Mouse (Mus musculus) intestine, postnatal 0 days (tissue): ENCODE data around the gene Gm21190. TPM values are rescaled to one million over a fixed set of nuclear protein-coding genes. Genes with fewer than 3 reads are reported as not detected.
"Not testable (repeated sequence)": the region's sequence is repeated elsewhere in the genome, so short reads cannot be mapped to it uniquely, and the experiment has no call there.

Source experiments
- ATAC-seq: fragments of 200-750 bp; cut with Nextera tagmentation; 2 replicates; pipeline ENCODE4 v1.8.0; 2017; ENCODE audit warnings: mild to moderate bottlenecking, moderate TSS enrichment, moderate library complexity
- H3K27ac ChIP-seq: fragments of 300-500 bp; sonication (generic); 2 replicates; pipeline ENCODE4 v1.5.1; 2014; ENCODE audit warnings: mild to moderate bottlenecking, low read depth, low read length, moderate library complexity
- H3K27me3 ChIP-seq: fragments of 300-500 bp; sonication (generic); replicated peaks from 2 replicates; pipeline ENCODE4 v1.6.1; 2014; ENCODE audit warnings: low read length, mixed read lengths; ENCODE audit not compliant: control insufficient read depth, insufficient read depth
- H3K36me3 ChIP-seq: fragments of 300-500 bp; sonication (generic); 2 replicates; pipeline ENCODE4 v1.6.1; 2014; ENCODE audit warnings: mild to moderate bottlenecking, moderate library complexity; ENCODE audit not compliant: control insufficient read depth, insufficient read depth
- H3K4me1 ChIP-seq: fragments of 300-500 bp; sonication (generic); replicated peaks from 2 replicates; pipeline ENCODE4 v1.6.1; 2014; ENCODE audit warnings: antibody characterized with exemption, low read length, mixed read lengths; ENCODE audit not compliant: control insufficient read depth, insufficient read depth
- H3K4me2 ChIP-seq: fragments of 300-500 bp; sonication (generic); replicated peaks from 2 replicates; pipeline ENCODE4 v1.6.1; 2014; ENCODE audit warnings: low read depth, mild to moderate bottlenecking, moderate library complexity
- H3K4me3 ChIP-seq: fragments of 300-500 bp; sonication (generic); 2 replicates; pipeline ENCODE4 v1.5.1; 2014; ENCODE audit warnings: low read depth, low read length
- H3K9ac ChIP-seq: fragments of 300-500 bp; sonication (generic); 2 replicates; pipeline ENCODE4 v1.6.1; 2014; ENCODE audit warnings: mild to moderate bottlenecking, low read depth, low read length
- H3K9me3 ChIP-seq: fragments of 300-500 bp; sonication (generic); 2 replicates; pipeline ENCODE4 v1.6.1; 2016; ENCODE audit warnings: mixed run types; ENCODE audit not compliant: control insufficient read depth
- CTCF ChIP-seq: sonication (generic); IDR thresholded peaks from 2 replicates; pipeline ENCODE4 v1.5.1; 2016; ENCODE audit warnings: low read depth, mild to moderate bottlenecking, control low read depth, antibody characterized with exemption, moderate library complexity
- WGBS: fragments of 180-500 bp; shearing (Covaris S2); extraction: QIAGEN DNeasy Blood & Tissue Kit; methylation state at CpG from one replicate; pipeline ENCODE4 v1.1.7; 2014; 5-methylcytosine and 5-hydroxymethylcytosine counted together
- polyA plus RNA-seq: library from polyadenylated mRNA; unstranded; fragments of >200 nt; fragmentation: Nextera tagmentation; extraction: Ambion mirVana; gene quantifications from 2 replicates; pipeline ENCODE4 v1.2.1, GENCODE M21; 2015

The Gm21190 gene
- polyA plus RNA-seq, 1 experiment from 2014 or later: not detected

GRCm38 (mm10) chr5:15522470-15522869, 6.6 kb downstream of the Gm21190 start:
- H3K4me3 ChIP-seq, H3K9ac ChIP-seq, H3K4me1 ChIP-seq, H3K36me3 ChIP-seq, ATAC-seq, H3K4me2 ChIP-seq, H3K27ac ChIP-seq, H3K27me3 ChIP-seq, H3K9me3 ChIP-seq: not testable (repeated sequence)
- peak; percentile 56 for TF ChIP-seq CTCF

GRCm38 (mm10) chr5:15522028-15522427, 7.0 kb downstream of the Gm21190 start:
- H3K36me3 ChIP-seq, ATAC-seq, H3K4me1 ChIP-seq, H3K27me3 ChIP-seq, H3K9ac ChIP-seq, H3K27ac ChIP-seq, H3K4me3 ChIP-seq, H3K4me2 ChIP-seq, H3K9me3 ChIP-seq: not testable (repeated sequence)
- 32% methylated on average over 2 of the region's 2 CpGs for WGBS

GRCm38 (mm10) chr5:15520418-15520817, 8.6 kb downstream of the Gm21190 start:
- H3K36me3 ChIP-seq: not testable (repeated sequence)

GRCm38 (mm10) chr5:15517150-15517549, 11.9 kb downstream of the Gm21190 start:
- not testable (repeated sequence) for H3K4me1 ChIP-seq, H3K9ac ChIP-seq, H3K4me3 ChIP-seq, H3K36me3 ChIP-seq, H3K27ac ChIP-seq, H3K9me3 ChIP-seq, H3K4me2 ChIP-seq, H3K27me3 ChIP-seq
- WGBS: 63% methylated on average over 2 of the region's 2 CpGs
- ATAC-seq: 0 out of 2 replicates have a peak, but pooled peaks have one; percentile 36

More at GRCm38 (mm10) chr5:15520418-15520817, 8.6 kb downstream of the Gm21190 start:
- peak; percentile 31 for TF ChIP-seq CTCF
- H3K27ac ChIP-seq, H3K4me3 ChIP-seq, ATAC-seq, H3K27me3 ChIP-seq, H3K9ac ChIP-seq, H3K4me2 ChIP-seq, H3K9me3 ChIP-seq, H3K4me1 ChIP-seq: not testable (repeated sequence)
- WGBS: 22% methylated on average over 5 of the region's 5 CpGs

- not testable (repeated sequence) for H3K4me3 ChIP-seq, H3K4me2 ChIP-seq, H3K4me1 ChIP-seq, ATAC-seq, H3K36me3 ChIP-seq, H3K27ac ChIP-seq, H3K27me3 ChIP-seq, H3K9ac ChIP-seq
- WGBS: 65% methylated on average over 3 of the region's 3 CpGs
- peaks cover 10% of the 10 kb centered on the region; the same call in 1 of the 2 replicates for H3K9me3 ChIP-seq
Measured at GRCm38 (mm10) chr5:15512236-15512635, 16.8 kb downstream of the Gm21190 start.

- H3K4me2 ChIP-seq, H3K4me3 ChIP-seq, H3K4me1 ChIP-seq, ATAC-seq, H3K9ac ChIP-seq, H3K27ac ChIP-seq, H3K36me3 ChIP-seq, H3K27me3 ChIP-seq: not testable (repeated sequence)
- H3K9me3 ChIP-seq: peaks cover 10% of the 10 kb centered on the region; the same call in 1 of the 2 replicates
- 81% methylated on average over 1 of the region's 1 CpGs for WGBS
Measured at GRCm38 (mm10) chr5:15509911-15510310, 19.1 kb downstream of the Gm21190 start.
